Mouse (Mus musculus) layer of hippocampus, adult 18-20 months (tissue): ENCODE data around the gene Nr2c2. TPM values are rescaled to one million over a fixed set of nuclear protein-coding genes. Genes with fewer than 3 reads are reported as not detected.
A peak's percentile ranks its signal among the peaks of the same experiment; 100 is the strongest.

ENCODE experiments used
- DNase-seq, 2 experiments: peaks; one replicate each; pipeline ENCODE4 v3.0.0; 2022; ENCODE audit warnings: low spot score in 2 of 2
- total RNA-seq, 2 experiments: library from RNA; stranded (reverse); gene quantifications; 2 replicates each; pipeline ENCODE4 v1.2.3; 2021

Gene Nr2c2
- total RNA-seq, 2 experiments from 2014 or later = 82.1 to 88.0 TPM

DNA sequence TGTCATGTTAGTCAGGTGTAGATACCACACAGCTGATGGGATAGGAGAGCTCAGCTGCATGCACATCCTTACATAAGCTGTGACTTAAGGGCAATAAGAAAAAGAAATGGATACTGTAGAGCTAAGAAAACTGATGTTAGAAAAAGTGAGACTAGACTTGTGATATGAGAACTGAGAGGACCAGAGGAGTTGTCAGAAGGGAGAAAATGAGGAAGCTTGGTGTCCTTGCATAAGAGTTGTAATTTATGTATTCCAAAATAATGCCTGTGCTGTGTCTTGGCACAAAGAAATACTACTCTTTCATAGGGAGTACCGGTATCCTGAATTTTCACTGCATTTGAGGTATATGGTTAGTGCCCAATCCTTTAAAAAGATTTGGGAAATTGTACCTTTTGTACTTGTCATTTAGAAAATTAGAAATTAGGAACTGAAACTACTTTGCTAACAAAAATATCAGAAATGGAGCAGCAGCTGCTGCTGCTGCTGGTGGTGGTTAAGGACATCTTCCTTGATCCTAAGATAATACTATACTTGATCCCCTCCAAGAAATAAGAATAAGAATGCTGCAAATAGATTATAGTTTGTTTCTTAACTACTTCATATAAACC is 35.8 kb downstream of the Nr2c2 start:
- no peak for DNase-seq

DNA sequence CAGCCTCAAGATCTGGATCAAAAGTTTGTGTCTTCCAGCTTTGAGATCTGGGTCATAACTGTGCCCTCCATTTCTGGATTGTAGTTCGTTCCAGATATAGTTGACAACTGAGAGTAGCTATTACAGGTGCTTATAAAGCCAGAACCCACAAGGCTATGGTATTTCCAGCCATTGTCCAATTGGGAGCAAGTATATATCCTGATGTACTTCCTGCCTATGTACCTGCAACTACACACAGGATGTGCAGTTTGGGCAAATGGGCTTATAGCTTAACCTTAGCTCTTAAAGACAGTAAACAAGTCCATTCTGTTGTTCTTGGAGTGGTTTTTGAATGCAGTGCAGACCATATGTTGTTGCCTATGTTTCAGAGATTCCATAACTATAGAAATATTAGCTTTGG is 40.3 kb downstream of the Nr2c2 start:
- DNase-seq = no peak

DNA sequence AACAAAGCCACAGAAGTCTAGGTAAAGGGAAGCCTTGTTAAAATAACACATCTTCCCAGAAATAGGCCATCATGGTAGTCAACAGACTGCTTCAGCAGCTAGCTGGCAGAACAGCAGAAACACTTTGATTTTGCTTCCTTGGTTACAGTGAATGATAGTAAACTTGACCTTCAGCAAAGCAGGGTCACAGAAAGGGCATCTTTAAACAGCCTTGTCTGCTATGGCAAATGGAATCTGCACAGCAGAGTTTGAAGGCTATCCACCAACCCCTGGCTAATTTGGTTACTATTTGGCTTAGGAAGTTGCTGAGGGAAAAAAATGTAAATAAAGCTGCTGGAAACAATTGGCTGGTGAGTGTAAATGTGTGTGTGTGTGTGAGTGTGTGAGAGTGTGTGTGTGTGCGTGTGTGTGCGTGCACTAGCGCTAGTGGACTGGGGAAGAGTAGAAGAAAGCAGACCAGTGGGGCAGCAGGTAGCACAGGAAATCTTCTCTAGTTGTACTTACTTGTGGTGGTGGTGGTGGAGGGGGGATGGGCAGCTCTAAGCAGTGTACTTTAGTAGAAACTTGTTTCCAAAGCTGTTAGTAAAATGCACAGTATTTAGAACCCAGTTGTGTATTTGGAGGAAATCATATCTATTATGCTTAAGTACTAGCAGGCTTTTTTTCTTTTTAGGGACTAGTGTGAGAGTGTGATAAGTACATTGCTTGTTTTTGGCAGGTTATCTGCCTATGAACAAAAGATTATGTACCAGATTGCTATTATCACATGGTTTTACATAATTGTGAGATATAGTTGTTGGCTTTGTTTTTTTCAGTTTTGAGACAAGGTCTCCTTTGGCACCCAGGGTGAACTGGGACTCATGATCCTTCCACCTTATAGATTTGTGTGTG is 41.1 kb downstream of the Nr2c2 start:
- DNase-seq = no peak

DNA sequence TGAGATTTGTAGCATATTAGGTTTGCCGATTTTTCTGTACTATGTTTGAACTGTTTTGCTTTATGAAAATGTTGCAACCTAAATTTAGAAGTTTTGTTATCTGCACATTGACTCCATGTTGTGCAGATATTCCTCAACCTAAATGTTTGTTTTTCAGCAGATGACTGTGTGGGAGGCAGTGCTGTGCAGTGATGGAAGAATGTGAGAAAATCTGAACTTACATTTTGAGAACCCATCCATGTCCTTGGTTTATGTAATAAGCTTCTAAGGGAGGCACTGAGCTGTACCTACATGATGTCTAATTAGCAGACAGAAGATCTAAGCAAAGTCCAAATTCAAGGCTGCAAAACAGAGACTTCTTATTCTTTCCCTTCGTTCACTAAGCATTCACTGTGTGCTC is 42.4 kb downstream of the Nr2c2 start:
- DNase-seq = peak in 1 of 2 experiments; percentile 28

DNA sequence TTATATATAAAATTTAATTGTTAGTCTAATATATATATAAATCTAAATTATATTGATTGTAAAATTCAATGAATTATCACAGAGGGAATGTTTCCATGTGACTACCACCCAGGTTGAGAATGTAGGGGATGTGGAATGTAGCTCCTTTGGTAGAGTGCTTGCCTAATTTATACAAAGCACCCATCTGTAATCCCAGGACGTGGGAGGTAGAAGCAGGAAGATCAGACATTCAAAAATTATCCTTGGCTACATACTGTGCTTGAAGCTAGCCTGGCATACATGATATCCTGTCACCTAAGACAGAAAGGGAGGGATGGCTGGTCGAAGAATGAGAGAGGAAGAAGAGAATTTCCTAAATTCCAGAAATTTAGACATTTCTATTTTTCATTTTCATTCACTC is 45.2 kb downstream of the Nr2c2 start:
- DNase-seq = peak in 1 of 2 experiments; percentile 24

DNA sequence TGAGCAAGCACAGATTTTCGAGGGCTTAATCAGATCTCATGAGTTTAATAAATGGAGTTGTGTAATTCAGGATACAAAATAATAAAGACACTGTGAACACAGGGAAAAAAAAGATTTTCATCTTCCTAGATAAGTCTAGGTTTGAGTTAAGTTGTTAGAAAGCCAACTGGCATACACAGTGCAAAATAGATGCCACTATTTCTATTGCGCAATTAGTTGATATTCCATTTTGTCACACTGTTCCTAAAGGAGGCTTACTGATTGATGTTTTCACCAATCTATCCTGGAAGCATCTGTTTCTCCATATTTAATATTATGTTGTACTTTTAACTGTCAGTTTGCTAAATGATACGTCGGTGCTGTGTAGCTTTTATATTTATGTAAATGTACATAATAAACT is 54.7 kb downstream of the Nr2c2 start:
- DNase-seq = no peak

DNA sequence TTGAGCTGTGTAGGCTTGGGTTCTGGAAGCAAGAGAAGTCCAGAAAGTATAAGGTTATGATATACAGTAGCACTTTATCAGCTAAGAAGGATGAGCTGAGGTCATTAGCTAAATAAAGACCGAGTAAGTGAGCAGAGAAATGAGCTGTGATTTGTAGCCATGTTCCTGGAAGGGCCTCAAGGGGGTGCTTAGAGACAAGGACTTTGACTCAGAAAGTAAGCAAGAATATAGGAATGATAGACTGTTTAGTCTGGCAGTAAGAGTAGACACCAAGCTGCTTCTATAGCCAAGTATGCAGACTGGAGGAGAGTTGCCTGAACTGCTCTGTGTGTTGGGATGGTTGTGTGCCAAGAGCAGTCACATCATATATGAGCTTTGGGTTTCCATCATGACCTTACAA is 62.6 kb downstream of the Nr2c2 start:
- no peak for DNase-seq

DNA sequence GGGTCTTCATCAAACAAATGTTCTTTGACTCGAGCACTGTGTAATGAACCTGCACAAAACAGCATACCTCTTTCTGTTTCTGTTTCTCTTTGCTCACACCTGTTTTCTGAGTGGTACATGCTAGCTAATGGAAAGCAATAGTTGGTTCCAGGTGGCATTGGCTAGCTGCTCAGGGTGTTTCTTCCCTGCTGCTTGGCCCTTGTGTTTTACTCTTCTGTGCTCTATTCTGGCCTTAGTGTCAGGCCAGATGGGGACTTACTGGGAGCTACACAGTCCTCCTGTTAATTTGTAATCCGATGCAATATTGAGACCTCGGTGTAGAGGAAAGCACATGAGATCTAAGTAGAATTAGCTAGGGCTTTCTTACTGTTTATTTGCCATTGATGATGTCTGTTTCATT is 67.6 kb downstream of the Nr2c2 start:
- DNase-seq = no peak

DNA sequence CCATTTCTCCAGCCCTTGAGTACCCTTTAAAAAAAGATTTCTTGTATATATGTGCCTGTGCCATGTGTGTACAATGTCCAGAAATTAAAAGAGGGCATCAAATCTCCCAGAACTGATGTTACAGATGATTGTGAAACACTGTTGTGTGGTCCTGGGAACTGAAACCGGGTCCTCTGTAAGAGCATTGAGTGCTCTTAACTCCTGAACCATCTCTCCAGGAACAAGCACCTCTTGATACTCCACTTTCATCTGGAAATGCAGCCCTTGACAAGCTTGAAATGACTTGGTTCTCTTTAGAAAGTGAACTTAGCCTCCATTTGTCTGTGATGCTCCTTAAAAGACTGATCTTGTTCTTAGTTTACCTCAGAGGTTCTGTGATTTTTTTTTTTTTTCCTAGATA is 71.5 kb downstream of the Nr2c2 start:
- DNase-seq = no peak

DNA sequence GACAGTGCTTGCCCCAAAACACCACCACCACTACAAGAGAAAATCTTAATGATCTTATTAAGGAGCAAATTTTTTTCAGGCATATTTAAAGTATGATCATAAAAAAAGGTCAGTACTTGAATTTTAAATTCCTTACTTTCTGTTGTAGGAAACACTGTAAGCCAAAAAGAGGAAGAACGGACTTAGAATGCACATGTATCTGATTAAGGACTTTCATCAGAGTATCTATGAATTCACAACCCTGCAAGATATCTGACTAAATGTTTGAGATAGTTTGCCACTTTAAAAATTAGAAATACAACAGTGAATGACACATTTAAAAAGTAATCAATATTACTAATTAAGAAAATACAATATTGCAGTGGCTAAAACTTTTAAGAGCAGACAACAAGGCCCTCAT is 85.3 kb downstream of the Nr2c2 start:
- no peak for DNase-seq

DNA sequence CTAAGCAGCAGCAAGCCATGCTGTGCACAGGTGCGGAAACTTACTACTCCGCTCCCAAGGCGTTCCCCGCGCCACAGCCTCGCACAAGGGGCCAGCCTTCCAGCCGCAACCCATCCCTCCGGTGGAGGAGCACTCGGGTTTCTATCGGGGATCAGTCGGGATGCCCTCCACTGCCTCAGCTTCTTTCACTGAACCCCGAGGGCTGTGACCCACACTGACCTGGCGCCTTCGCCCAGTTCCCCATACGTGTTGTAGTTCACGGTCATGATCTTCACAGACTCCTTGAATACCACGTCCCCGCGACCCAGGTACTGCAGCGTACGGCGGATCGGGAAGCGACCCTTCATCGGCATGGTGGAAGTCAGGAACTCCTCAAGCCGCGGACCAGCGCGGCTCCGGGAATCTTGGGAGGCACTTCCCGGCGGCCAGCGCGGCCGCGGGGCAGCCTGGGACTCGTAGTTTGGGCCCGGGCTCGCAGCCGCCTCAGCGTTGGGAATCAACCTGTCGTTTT is 92.5 kb downstream of the Nr2c2 start, which contains the start of gene Mrps25:
TSS of gene Mrps25 (minus strand) at position 413 of the 511 bp plus-strand sequence.
- peak; percentile 65 to 80 for DNase-seq

DNA sequence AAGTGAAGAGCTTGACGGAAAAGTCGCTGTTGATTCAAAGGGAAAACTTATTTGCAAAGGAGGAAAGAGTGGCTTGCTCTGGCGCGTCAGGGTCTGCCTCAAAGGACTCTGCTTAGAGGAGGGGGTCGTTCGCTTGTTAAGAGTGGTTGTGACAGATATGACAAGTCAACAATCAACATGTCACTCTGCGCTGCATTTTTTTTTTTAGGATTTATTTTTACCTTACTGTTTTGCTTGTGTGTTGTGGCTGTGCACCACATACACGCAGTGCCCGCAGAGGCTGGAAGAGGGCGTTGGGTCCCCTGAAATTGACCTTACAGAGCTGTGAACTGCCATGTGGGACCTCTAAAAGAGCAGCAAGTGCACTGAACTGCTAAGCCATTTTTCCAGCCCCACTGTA is 93.0 kb downstream of the Nr2c2 start:
- DNase-seq = no peak

DNA sequence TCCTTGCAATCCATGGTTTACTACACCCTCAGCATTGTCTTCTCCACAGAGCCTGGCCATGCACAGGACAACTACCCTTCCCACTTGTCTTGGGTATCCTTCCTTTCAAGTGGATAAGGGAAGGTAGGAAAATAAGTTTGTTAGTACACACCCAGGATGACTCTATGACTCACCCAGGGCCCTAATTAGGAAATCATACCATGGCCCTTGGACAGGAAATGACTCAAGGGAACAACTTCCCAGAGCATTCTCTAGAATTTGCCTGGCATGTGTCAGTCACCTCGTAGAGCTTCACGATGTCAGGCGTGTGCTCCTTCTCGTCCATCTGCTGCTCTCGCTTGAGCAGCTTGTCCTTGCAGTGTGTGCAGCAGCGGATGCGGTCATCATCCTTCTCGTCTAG is 108.2 kb downstream of the Nr2c2 start:
- no peak for DNase-seq

DNA sequence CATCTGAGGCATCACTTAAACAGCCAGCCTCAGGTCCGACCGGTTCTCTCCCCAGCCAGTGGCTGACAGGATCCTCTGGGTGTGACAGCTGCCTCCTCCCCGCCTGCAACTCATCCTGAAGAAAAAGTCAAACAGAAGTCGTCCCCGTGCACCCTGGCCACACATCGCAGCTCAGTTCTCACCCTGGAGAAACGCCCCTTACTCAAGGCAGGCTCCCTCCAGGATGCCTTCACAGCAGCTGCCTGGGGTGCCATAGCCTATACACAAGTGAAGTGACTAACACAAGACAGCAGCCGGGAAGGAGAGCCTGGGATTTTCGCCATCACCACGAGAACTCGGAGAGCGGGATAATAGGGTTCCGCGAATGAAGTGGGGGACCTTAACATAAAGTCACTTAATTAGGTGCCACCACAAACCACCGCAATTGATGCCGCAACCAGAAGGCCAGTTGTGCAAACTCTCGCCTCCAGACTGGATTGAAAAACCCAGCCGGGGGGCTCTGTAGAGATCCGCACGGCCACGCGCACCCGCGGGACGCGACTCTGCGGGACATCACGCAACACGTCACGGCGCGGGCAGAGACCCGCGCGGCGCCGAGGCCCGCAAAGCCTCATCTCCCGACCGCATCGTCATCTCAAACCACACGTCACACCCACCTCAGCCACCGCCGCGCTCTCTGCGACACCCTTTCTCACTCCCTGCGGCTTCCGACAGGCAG is 123.0 kb downstream of the Nr2c2 start:
- no peak for DNase-seq

DNA sequence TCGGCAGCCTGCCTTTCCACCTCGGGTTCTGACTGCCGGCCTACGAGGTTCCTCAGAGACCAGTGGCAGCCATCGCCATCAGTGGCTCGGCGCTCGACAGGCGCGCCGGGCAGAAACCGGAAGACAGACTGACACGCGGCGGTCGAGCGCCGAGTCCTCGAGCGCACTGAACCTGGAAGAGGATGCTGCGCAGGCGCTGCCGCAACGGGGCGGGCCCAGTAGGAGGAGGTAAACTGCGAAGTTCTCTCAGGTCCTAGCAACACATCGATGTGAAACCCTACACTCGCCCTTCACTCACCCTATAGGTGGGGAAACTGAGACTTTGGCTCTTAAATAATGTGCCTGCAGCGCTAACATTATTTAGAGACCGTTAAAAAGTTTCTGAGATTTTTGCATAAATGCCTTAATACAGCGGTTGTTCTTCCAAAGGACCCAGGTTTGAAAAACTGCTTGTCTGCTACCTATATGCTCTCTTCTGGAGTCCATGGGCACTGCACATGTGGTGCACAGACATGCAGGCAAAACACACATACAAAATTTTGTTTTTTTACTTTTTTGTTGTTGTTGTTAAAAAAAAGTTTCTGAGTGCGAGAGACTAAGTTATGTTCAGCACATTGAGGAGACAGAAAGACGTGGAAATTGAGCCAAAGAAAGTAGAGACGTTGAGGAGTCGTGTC is 123.7 kb downstream of the Nr2c2 start, which contains the start of gene Rbsn:
TSS of gene Rbsn (minus strand) at position 153 of the 677 bp plus-strand sequence.
- peak; percentile 89 to 95 for DNase-seq

DNA sequence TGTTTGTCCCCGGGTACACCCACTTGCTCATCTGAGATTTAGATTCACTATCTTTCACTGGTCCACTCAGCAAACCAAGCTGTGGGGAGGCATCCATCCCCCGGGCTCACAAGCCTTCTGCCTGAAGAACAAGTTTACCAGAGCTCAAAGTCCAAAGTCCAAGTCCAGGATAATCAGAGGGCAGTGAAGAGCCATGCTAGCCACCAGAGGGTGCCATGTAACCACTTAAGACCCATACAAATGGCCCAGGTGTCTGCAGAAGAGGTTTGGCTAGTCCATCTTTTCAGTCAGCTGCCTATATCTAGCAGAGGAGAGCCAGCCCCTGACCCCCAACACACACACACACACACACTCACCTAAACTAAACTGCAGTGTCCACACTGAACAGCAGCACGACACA is 128.3 kb downstream of the Nr2c2 start:
- DNase-seq = peak in 1 of 2 experiments; percentile 63

DNA sequence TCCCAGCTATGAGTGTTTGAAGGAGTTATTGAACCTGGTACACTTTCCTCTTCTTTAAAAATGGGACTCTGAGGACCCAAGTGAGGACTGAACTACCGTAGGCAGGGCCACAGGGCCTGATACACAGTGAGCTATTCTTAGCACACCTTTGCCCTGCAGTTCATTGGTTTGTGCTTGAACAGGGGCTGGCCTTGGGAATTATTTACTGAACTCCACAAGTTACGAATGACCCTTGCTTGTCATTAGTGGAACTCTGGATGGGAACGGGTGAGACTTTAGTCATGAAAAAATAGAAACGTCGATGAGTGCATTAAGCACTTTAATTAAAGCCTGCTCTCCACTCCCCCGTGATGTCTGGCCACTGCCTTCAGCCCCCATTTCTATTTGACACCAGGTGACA is 130.4 kb downstream of the Nr2c2 start:
- no peak for DNase-seq

DNA sequence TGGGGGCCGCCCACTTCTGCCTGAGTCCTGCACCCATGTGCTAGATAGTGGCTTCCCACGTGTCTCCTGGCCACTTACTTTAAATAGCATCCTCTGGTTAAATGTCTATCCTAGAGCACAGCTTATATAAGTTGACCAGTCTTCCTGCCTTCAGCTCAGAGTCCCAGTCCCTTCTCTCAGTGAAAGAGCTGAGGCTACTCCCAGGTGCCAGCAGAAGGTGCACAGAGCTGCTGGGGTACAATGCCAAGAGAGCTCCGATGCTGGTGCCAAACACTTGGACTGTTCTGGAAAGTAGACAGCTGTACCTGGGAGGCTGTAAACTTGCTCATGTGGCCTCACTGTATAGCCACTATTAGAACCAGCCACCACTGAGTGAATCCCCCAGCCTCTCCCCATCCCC is 130.8 kb downstream of the Nr2c2 start:
- no peak for DNase-seq
